Mouse (Mus musculus): ENCODE data around the gene Vta1.
A peak's percentile ranks its signal among the peaks of the same experiment; 100 is the strongest.

Vta1 gene

GRCm38 (mm10) chr10:14705072-14706066, at the start of gene Vta1, which contains the start of gene Nmbr:
TSS of gene Vta1 (minus strand) at chr10:14705560.
TSS of gene Nmbr (plus strand) at chr10:14705591.
- DNase-seq (ENCODE audit: low read depth, low spot score), result peak; percentile 91

- peak; percentile 39 for DNase-seq (ENCODE audit: low read depth, low spot score)
These were observed 28.9 kb upstream of the Vta1 start for GRCm38 (mm10) chr10:14734285-14734684.

- DNase-seq (ENCODE audit: low read depth, low spot score), result no peak
These were observed 20.3 kb upstream of the Vta1 start for GRCm38 (mm10) chr10:14725671-14726070.

GRCm38 (mm10) chr10:14718114-14718513, 12.8 kb upstream of the Vta1 start, which contains the start of gene Gje1:
TSS of gene Gje1 (minus strand) at chr10:14718214.
- no peak for DNase-seq (ENCODE audit: low read depth, low spot score)

- DNase-seq (ENCODE audit: low read depth, low spot score), result no peak
These were observed 1.4 kb downstream of the Vta1 start for GRCm38 (mm10) chr10:14703830-14704420.

DNA sequence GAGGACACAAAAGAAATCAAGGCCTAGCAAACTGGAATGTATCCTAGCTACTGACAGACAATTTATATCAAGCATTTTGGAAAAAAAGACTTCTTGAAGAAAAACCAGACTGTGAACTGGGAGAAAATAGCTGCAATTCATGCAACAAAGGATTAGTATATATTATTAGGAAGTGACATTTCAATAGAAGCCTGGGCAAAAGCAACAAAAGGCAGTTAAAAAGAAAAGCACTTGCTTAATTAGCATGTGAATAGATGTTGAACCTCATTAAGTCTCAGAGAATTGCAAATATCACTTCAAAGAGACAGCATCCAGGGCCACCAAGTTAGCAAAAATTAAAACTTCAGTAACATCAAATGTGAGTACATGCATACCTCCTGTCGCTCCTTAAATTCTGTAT, 2.1 kb downstream of the Vta1 start:
- no peak for DNase-seq (ENCODE audit: low read depth, low spot score)

DNA sequence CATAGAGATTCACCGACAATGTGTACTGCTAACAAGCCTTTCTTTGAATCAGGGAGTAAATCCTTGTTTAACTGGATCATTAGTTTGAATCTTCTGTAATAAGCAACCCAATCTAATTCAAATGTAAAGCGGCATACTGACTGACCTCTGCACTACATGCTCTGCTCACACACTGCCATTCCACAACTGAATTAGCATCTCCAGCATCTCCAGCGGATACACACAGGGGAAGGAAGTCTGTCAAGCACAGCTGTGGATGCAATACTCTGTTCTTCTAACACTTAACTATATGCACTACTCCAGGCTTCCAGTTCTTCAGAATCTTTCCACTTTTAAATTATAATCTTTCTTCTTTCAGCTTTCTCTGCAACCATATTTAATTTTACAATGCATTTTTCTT, 15.0 kb downstream of the Vta1 start:
- DNase-seq (ENCODE audit: low read depth, low spot score), result no peak

DNA sequence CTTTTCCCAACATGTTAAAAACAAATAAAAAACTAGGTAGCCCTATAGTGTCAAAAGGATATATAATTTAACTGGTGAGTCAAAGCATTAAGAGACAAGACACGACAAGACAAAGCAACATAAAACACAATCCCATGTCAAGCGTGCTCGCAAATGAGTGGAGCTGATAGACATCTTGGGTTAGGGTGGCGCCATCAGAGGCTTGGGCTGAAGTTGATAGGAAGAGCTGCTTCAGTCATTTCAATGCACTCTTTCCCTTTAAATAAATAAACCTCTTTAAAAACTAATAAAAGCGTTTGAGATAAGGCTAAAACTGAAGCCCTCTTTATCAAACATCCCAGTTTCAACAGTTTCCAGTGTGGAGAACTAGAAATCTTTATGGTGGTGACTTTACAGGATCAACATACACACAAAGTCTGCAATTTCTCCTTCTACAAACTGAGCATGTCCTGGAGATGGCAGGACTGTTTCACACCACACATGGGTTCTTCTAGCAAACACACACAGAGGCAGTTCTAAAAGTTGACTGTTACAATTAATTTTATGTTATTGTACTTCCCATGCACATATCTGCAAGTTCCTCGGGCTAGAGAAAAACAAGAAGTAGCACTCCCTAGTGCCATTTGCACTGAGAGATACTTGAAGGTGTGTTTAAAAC, 16.4 kb downstream of the Vta1 start:
- DNase-seq (ENCODE audit: low read depth, low spot score), result no peak

GRCm38 (mm10) chr10:14685663-14686062, 19.7 kb downstream of the Vta1 start:
- no peak for DNase-seq (ENCODE audit: low read depth, low spot score)

DNA sequence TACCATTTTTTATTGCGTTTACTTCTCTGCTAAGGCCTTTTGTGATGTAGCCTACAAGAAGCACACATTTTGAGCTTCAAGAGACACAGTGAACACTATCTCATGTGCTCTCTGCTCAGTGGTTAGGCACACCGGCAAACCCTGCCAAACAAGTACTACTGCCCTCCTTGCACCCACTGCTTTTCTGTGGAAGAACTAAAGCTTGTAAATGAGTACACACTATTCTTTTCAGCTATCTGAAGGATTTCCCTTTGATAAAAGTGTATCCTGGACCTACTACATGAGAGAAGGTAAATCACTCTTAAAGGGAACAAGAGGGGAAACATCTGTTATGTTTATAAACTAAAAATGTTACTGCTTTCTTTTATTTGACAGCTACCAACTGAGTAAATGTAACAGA, 39.2 kb downstream of the Vta1 start:
- no peak for DNase-seq (ENCODE audit: low read depth, low spot score)

DNA sequence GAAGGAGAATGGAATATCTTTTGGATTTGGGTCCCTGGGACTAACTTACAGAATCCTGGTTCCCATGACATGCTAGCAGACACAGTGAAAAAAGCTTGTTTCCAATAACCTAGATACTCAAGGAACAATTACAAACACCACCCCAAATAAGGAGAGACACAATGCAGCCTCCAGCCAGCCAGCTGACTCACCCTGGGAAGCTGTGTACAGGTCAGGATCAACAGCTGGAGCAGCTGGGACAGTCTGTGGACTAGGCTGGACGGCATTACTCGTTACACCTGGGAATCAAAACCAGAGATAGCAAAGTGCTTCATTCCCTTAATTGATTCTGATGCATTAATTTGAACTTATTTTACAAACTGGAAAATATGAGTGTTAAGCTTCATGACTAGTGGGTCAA, 44.5 kb downstream of the Vta1 start:
- no peak for DNase-seq (ENCODE audit: low read depth, low spot score)

- DNase-seq (ENCODE audit: low read depth, low spot score), result no peak
These were observed 65.7 kb downstream of the Vta1 start for GRCm38 (mm10) chr10:14639635-14640034.

GRCm38 (mm10) chr10:14639043-14639442, 66.3 kb downstream of the Vta1 start:
- DNase-seq (ENCODE audit: low read depth, low spot score), result no peak

DNA sequence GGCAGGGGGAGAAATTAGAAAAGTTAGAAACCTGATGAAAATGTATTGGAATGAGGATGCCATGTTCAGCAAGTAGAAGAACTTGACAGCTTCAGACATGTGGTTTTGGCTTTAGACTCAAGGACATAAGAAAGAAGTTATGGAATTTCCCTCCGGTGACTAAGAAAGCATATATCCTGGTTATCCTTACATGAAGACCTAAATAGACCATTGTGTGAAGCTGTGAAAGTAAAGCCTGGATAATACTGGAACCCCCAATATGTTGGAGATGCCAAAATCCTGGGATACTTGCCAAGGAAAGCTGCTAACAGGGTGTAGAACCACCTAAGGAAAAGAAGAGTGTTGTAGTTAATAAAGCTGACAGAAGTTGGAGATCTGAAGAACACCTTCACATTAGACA, 79.7 kb downstream of the Vta1 start:
- no peak for DNase-seq (ENCODE audit: low read depth, low spot score)

DNA sequence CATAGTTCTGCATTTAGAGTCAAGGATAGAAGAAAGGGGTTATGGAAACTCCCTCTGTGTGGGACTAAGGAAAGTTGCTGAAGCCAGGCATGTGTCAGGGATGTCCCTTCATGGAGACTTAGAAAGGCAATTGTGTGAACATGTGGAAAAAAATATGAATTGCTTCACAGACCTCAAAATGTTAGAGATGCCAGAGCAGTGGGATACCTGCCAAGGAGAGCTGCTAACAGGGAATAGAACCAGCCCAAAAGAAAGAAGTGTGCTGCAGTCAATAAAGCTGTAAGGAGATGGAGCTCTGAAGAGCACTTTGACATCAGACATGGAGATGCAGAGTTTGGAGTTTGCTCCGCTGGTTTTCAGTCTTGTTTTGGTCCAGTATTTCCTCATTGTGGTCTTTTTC, 86.2 kb downstream of the Vta1 start:
- no peak for DNase-seq (ENCODE audit: low read depth, low spot score)

DNA sequence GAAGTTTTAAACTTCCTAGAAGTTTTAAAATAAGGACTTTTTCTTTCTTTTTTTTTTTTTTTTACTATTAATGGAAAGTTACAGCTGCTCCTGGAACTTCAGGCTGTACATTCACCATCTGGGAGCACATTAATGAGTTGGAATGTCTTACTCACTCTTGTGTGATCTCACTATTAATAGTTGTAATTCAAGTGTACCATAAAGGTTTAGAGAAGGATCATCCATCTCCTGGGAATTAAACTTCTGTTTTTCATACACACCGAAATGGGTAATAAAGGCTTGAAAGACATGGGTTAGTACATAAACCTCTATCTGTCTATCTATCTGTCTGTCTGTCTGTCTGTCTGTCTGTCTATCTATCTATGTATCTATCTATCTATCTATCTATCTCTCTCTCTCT, 87.1 kb downstream of the Vta1 start:
- DNase-seq (ENCODE audit: low read depth, low spot score), result no peak

GRCm38 (mm10) chr10:14615441-14615840, 89.9 kb downstream of the Vta1 start:
- no peak for DNase-seq (ENCODE audit: low read depth, low spot score)

DNA sequence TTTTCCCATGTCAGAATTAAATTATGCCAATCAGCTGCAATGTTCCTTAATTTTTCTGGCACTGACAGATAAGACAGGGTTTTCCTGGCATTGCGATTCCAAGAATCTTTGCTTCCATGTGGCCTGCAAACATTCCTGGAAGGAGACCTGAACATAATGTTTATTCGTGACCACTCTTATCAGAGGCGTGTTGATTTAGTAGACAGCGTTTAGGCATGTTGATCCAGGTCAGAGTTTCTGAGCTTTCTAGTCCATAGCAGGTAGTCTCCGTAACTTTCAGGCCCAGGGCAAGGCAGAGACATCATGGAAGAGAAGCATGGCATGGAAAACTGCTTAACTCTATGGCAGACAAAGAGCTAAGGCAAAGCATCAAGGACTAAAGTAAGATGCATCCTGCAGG, 97.8 kb downstream of the Vta1 start:
- DNase-seq (ENCODE audit: low read depth, low spot score), result no peak

Data from embryo, embryonic 11.5 days (tissue).